In genomic region chr17:33732556-33733083, GRCm38 (mm10) we compare ENCODE assay signal across 7 mouse cellular contexts. TPM values are rescaled to one million over a fixed set of nuclear protein-coding genes. Genes with fewer than 3 reads are reported as not detected.
DNase-seq lines count a peak whose midpoint lies in the region; ATAC-seq and TF ChIP-seq lines count a peak whose summit lies in the region.
"Not testable (repeated sequence)": the region's sequence is repeated elsewhere in the genome, so short reads cannot be mapped to it uniquely, and the experiment has no call there.
"Had no signal": no experiment of that assay in that cellular context is flagged by ENCODE, and none has a peak within 500 bp of the region (broad histone marks: within the 10 kb centered on the region; RNA-seq: fewer than 3 reads in every experiment).

No protein-coding gene starts in this region.

- H3K27me3 ChIP-seq in heart, embryonic 10.5 days (ENCODE audit: insufficient read depth, poor library complexity, severe bottlenecking); intestine, embryonic 14.5 days (replicated peaks; ENCODE audit: control insufficient read depth, insufficient read depth, low read length); liver, embryonic 12.5 days (replicated peaks): not testable (repeated sequence)

- not testable (repeated sequence) for DNase-seq in gastrocnemius, adult 2 months
- DNase-seq in heart, embryonic 10.5 days (ENCODE audit: low spot score), result peak; percentile 30
- peak; percentile 27 for DNase-seq in intestine, embryonic 14.5 days (ENCODE audit: low spot score)
- DNase-seq in ovary, adult 18-20 months (ENCODE audit: low spot score), result peak; percentile 75
- peak; percentile 52 for DNase-seq in testis, postnatal 10 days (ENCODE audit: low spot score)

- not testable (repeated sequence) for H3K9me3 ChIP-seq in heart, embryonic 10.5 days; intestine, embryonic 14.5 days (ENCODE audit: control insufficient read depth, low read length); liver, embryonic 12.5 days (replicated peaks)

- not testable (repeated sequence) for H3K4me1 ChIP-seq in heart, embryonic 10.5 days; intestine, embryonic 14.5 days (replicated peaks; ENCODE audit: control insufficient read depth, insufficient read depth, low read length); liver, embryonic 12.5 days

- H3K4me2 ChIP-seq in intestine, embryonic 14.5 days (ENCODE audit: low read length); liver, embryonic 12.5 days: not testable (repeated sequence)

- not testable (repeated sequence) for H3K4me3 ChIP-seq in gastrocnemius, adult 2 months; heart, embryonic 10.5 days; intestine, embryonic 14.5 days (ENCODE audit: low read depth, low read length); liver, embryonic 12.5 days

- TF ChIP-seq CTCF in gastrocnemius, adult 2 months (IDR thresholded peaks at IDR 0.05), result not testable (repeated sequence)

- H3K36me3 ChIP-seq in heart, embryonic 10.5 days; intestine, embryonic 14.5 days (ENCODE audit: control insufficient read depth, insufficient read depth, low read length); liver, embryonic 12.5 days: not testable (repeated sequence)

- peak overlapping the region; percentile 24; the same call in 1 of the 2 replicates for H3K27ac ChIP-seq in gastrocnemius, adult 2 months
- not testable (repeated sequence) for H3K27ac ChIP-seq in heart, embryonic 10.5 days; intestine, embryonic 14.5 days (ENCODE audit: low read depth); liver, embryonic 12.5 days

- intact Hi-C loops in gastrocnemius, adult 2 months (cut with DNase I), result not testable (repeated sequence)

- not testable (repeated sequence) for H3K9ac ChIP-seq in intestine, embryonic 14.5 days (ENCODE audit: low read length)
- 0 out of 2 replicates have a peak overlapping the region, but pooled peaks have one; percentile 5 for H3K9ac ChIP-seq in liver, embryonic 12.5 days

- 58% methylated on average over 9 of the region's 9 CpGs for whole genome bisulfite sequencing in heart, embryonic 10.5 days
- WGBS in intestine, embryonic 14.5 days, result 61% methylated on average over 9 of the region's 9 CpGs
- 66% methylated on average over 9 of the region's 9 CpGs for WGBS in liver, embryonic 12.5 days (ENCODE audit: insufficient replicate concordance)

- ATAC-seq in intestine, embryonic 14.5 days (replicated peaks; ENCODE audit: low FRiP score, low TSS enrichment, low read depth); liver, embryonic 12.5 days: not testable (repeated sequence)

RNA-seq across cellular contexts. Expression of gene March2, which starts 14.2 kb away (rescaled TPM):
- total RNA-seq in gastrocnemius, adult 2 months (2021), result 10 to 100 TPM; 88.8 to 90.7 TPM
- 65.8 and 73.1 TPM in 2 replicates for polyA plus RNA-seq in heart, embryonic 10.5 days (2016; fragmentation: Nextera tagmentation; extraction: Ambion mirVana)
- 47.0 and 47.2 TPM in 2 replicates for polyA plus RNA-seq in intestine, embryonic 14.5 days (2014; fragmentation: Nextera tagmentation; extraction: Ambion mirVana)
- polyA plus RNA-seq in liver, embryonic 12.5 days (2016; fragmentation: Nextera tagmentation; extraction: Ambion mirVana), result 196 and 205 TPM in 2 replicates

RNA-seq across cellular contexts. Expression of gene Rab11b, which starts 27.7 kb away (rescaled TPM):
- 100 to 1,000 TPM; 134 to 150 TPM for total RNA-seq in gastrocnemius, adult 2 months (2021)
- 316 and 329 TPM in 2 replicates for polyA plus RNA-seq in heart, embryonic 10.5 days (2016; fragmentation: Nextera tagmentation; extraction: Ambion mirVana)
- polyA plus RNA-seq in intestine, embryonic 14.5 days (2014; fragmentation: Nextera tagmentation; extraction: Ambion mirVana), result 209 and 261 TPM in 2 replicates
- 147 and 169 TPM in 2 replicates for polyA plus RNA-seq in liver, embryonic 12.5 days (2016; fragmentation: Nextera tagmentation; extraction: Ambion mirVana)

RNA-seq across cellular contexts. Expression of gene Hnrnpm, which starts 46.0 kb away (rescaled TPM):
- total RNA-seq in gastrocnemius, adult 2 months (2021), result 10 to 100 TPM; 79.1 to 95.6 TPM
- polyA plus RNA-seq in heart, embryonic 10.5 days (2016; fragmentation: Nextera tagmentation; extraction: Ambion mirVana), result 281 and 336 TPM in 2 replicates
- polyA plus RNA-seq in intestine, embryonic 14.5 days (2014; fragmentation: Nextera tagmentation; extraction: Ambion mirVana), result 309 and 366 TPM in 2 replicates
- polyA plus RNA-seq in liver, embryonic 12.5 days (2016; fragmentation: Nextera tagmentation; extraction: Ambion mirVana), result 222 and 242 TPM in 2 replicates

RNA-seq across cellular contexts. Expression of gene Angptl4, which starts 49.0 kb away (rescaled TPM):
- 1 to 10 TPM; 1.4 to 5.9 TPM for total RNA-seq in gastrocnemius, adult 2 months (2021)
- 7.4 and 19.8 TPM in 2 replicates for polyA plus RNA-seq in heart, embryonic 10.5 days (2016; fragmentation: Nextera tagmentation; extraction: Ambion mirVana)
- polyA plus RNA-seq in intestine, embryonic 14.5 days (2014; fragmentation: Nextera tagmentation; extraction: Ambion mirVana), result 18.0 and 22.0 TPM in 2 replicates
- 17.3 and 21.0 TPM in 2 replicates for polyA plus RNA-seq in liver, embryonic 12.5 days (2016; fragmentation: Nextera tagmentation; extraction: Ambion mirVana)
- polyA plus RNA-seq: G1E had no signal
